Mouse (Mus musculus) midbrain, embryonic 16.5 days (tissue): ENCODE measurements at regions not wholly inside any gene's neighbourhood (a gene's known extent, or its start where the extent isn't known, plus 50 kb on each side); places are given as distances from the start of the nearest gene placed in this dataset.

Experiments used
- ATAC-seq: fragments of 200-750 bp; cut with Nextera tagmentation; 2 replicates; pipeline ENCODE4 v1.8.0; 2017; ENCODE audit warnings: moderate TSS enrichment
- H3K27ac ChIP-seq: fragments of 300-500 bp; sonication (generic); 2 replicates; pipeline ENCODE4 v1.5.1; 2014; ENCODE audit warnings: mild to moderate bottlenecking, low read length, mixed read lengths
- H3K27me3 ChIP-seq: fragments of 300-500 bp; sonication (generic); 2 replicates; pipeline ENCODE4 v1.6.1; 2014; ENCODE audit warnings: low read depth, low read length, mixed read lengths; ENCODE audit not compliant: control insufficient read depth, insufficient read depth
- H3K36me3 ChIP-seq: fragments of 300-500 bp; sonication (generic); 2 replicates; pipeline ENCODE4 v1.6.1; 2014; ENCODE audit warnings: mild to moderate bottlenecking, low read length, moderate library complexity, mixed read lengths; ENCODE audit not compliant: control insufficient read depth, insufficient read depth
- H3K4me1 ChIP-seq: fragments of 300-500 bp; sonication (generic); 2 replicates; pipeline ENCODE4 v1.6.1; 2014; ENCODE audit warnings: mild to moderate bottlenecking, low read length, mixed read lengths; ENCODE audit not compliant: control insufficient read depth, insufficient read depth
- H3K4me2 ChIP-seq: fragments of 300-500 bp; sonication (generic); 2 replicates; pipeline ENCODE4 v1.6.1; 2014; ENCODE audit warnings: mild to moderate bottlenecking, low read length, mixed read lengths
- H3K4me3 ChIP-seq: fragments of 300-500 bp; sonication (generic); 2 replicates; pipeline ENCODE4 v1.5.1; 2014; ENCODE audit warnings: low read depth, mild to moderate bottlenecking, low read length, moderate library complexity, mixed read lengths
- H3K9ac ChIP-seq: fragments of 300-500 bp; sonication (generic); 2 replicates; pipeline ENCODE4 v1.6.1; 2014; ENCODE audit warnings: low read depth, low read length, mixed read lengths
- H3K9me3 ChIP-seq: fragments of 300-500 bp; sonication (generic); replicated peaks from 2 replicates; pipeline ENCODE4 v1.6.1; 2014; ENCODE audit warnings: mild to moderate bottlenecking, low read length, mixed read lengths; ENCODE audit not compliant: control insufficient read depth, poor library complexity, severe bottlenecking
- WGBS: fragments of 180-500 bp; shearing (Covaris S2); extraction: QIAGEN DNeasy Blood & Tissue Kit; methylation state at CpG from one replicate; pipeline ENCODE4 v1.1.7; 2014; 5-methylcytosine and 5-hydroxymethylcytosine counted together

DNA sequence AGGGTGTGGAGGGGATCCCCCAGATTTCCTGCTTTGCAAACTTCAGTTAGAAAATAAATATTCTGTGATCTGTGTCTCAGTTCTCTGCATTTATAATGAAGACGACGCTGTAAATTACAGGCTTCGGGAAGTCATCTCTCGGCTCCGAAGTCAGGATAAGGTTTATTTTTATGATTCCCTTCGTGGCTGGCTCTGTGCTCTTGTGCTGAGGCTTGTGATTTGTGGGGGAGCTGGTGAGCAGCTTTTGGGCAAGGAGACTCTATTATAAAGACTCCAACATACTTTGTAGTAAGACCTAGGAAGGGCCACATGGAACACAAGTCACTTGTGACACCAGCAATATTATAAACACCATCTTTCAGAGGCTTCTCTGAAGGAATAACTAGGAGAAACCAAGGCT, 146.0 kb downstream of the Kcnk1 start:
- whole genome bisulfite sequencing: 91% methylated on average over 6 of the region's 6 CpGs
- no peaks in the 10 kb centered on the region for H3K36me3 ChIP-seq
- no peak overlapping the region for H3K4me3 ChIP-seq
- peaks cover 5% of the 10 kb centered on the region; the same call in 1 of the 2 replicates for H3K4me1 ChIP-seq
- H3K27ac ChIP-seq: no peak overlapping the region
- H3K27me3 ChIP-seq: peaks cover 3% of the 10 kb centered on the region
- no peak overlapping the region for H3K4me2 ChIP-seq
- H3K9ac ChIP-seq: no peak overlapping the region
- no peak for ATAC-seq
- no peaks in the 10 kb centered on the region for H3K9me3 ChIP-seq

DNA sequence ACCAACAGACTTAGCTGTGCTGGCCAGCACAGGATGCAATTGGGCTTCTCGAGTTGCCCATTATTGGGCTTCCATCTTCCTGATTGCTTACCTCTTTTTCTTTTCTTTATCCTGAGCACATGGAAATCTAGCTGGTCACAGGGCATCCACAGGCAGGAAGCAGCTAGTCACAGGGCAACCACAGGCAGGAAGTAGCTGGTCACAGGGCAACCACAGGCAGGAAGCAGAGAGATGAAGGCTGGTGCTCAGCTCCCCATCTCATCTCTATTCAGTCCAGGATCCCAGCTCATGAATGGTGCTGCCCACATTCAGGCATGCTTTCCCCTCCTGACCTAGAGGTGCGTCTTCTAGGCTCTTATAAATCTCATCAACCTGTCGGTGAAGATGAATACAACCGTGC, 146.8 kb upstream of the Slc35f3 start:
- no peaks in the 10 kb centered on the region for H3K9me3 ChIP-seq
- no peak overlapping the region for H3K4me2 ChIP-seq
- ATAC-seq: no peak
- H3K4me1 ChIP-seq: 0 out of 2 replicates have a peak, but pooled peaks cover 2% of the 10 kb centered on the region
- WGBS: 81% methylated on average over 4 of the region's 4 CpGs
- no peaks in the 10 kb centered on the region for H3K36me3 ChIP-seq
- no peak overlapping the region for H3K9ac ChIP-seq
- H3K27ac ChIP-seq: no peak overlapping the region
- H3K27me3 ChIP-seq: no peaks in the 10 kb centered on the region
- H3K4me3 ChIP-seq: no peak overlapping the region

DNA sequence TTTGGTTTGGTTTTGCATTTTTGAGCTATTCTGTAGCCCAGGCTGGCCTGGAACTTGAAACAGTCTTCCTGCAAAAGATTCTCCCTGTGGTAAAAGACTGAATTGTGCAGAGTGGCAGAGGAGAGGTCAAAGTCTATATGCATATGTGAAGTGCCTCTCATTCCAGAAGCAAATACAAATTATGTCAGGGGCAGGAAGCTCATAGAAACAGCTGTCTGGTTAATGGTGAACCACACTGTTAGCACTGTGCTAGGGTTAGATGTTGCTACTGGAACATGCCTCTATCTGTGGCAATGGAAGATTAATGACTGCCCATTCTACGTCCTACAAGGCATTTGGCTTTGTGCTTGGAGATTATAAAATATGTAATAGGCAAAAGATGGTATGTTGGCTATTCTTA, 144.4 kb upstream of the Slc35f3 start:
- Histone ChIP-seq H3K27me3 (no peaks in the 10 kb centered on the region), H3K9me3 (no peaks in the 10 kb centered on the region), H3K4me2 (no peak overlapping the region), H3K27ac (no peak overlapping the region), H3K4me3 (no peak overlapping the region), H3K36me3 (no peaks in the 10 kb centered on the region), H3K9ac (no peak overlapping the region), H3K4me1 (0 out of 2 replicates have a peak, but pooled peaks cover 2% of the 10 kb centered on the region)
- no peak for ATAC-seq
- WGBS: 70% methylated on average over 1 of the region's 1 CpGs

DNA sequence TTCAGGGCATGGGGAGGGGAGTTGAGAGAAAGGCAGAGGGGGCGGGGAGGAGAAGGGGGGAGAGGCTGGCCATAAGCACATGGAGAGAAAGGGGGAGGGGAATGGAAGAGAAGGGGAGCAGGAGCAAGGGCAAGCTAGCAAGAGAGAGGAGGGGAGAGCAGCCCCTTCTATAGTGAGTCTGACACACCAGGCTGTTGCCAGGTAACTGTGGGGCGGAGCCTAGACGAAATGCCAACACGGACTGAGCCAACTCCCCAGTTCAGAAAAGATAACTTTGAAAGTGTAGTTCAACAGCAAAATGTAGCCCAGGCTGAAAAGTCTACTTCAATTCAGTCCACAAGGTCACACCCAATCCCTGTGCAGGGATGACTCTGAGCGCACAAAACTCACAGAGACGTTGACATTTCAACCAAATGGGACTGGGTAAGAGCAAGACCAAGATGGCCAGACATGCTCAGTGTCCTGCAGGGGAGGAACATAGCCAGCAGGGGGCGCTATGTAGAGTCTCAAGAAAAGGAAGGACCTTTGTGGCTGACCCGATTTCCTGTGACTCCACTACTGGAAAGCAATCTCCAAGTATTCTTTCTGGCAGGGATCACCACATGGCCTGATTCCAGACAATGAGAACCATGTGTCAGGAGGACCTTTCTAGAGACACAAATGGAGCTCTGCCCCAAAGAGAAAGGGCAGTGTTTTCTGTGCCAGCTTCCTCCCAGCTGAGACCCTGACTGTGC, 140.7 kb upstream of the Slc35f3 start:
- H3K4me2 ChIP-seq: no peak overlapping the region
- H3K9ac ChIP-seq: no peak overlapping the region
- H3K27ac ChIP-seq: no peak overlapping the region
- no peak for ATAC-seq
- no peak overlapping the region for H3K4me3 ChIP-seq
- WGBS: 65% methylated on average over 8 of the region's 8 CpGs
- H3K9me3 ChIP-seq: no peaks in the 10 kb centered on the region
- peaks cover 12% of the 10 kb centered on the region for H3K4me1 ChIP-seq
- no peaks in the 10 kb centered on the region for H3K27me3 ChIP-seq
- no peaks in the 10 kb centered on the region for H3K36me3 ChIP-seq

DNA sequence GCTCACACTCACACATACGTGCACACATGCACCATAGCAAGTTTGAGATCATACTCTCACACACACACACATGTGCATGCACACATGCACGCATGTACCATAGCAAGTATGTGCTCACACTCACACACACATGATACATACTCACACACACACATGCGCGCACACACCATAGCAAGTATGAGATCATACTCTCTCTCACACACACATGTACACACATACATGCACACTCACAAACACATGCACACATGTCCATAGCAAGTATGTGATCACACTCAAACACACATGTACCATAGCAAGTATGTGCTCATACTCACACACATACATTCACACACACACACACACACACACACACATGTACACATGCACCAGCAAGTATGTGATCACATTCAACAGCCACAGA, 138.9 kb upstream of the Slc35f3 start:
- H3K27ac ChIP-seq: no peak overlapping the region; the same call in 1 of the 2 replicates
- no peak overlapping the region for H3K4me2 ChIP-seq
- 97% methylated on average over 4 of the region's 4 CpGs for WGBS
- H3K9ac ChIP-seq: no peak overlapping the region
- H3K4me3 ChIP-seq: no peak overlapping the region
- H3K4me1 ChIP-seq: peaks cover 17% of the 10 kb centered on the region
- H3K36me3 ChIP-seq: no peaks in the 10 kb centered on the region
- no peaks in the 10 kb centered on the region for H3K9me3 ChIP-seq
- H3K27me3 ChIP-seq: no peaks in the 10 kb centered on the region
- ATAC-seq: no peak

DNA sequence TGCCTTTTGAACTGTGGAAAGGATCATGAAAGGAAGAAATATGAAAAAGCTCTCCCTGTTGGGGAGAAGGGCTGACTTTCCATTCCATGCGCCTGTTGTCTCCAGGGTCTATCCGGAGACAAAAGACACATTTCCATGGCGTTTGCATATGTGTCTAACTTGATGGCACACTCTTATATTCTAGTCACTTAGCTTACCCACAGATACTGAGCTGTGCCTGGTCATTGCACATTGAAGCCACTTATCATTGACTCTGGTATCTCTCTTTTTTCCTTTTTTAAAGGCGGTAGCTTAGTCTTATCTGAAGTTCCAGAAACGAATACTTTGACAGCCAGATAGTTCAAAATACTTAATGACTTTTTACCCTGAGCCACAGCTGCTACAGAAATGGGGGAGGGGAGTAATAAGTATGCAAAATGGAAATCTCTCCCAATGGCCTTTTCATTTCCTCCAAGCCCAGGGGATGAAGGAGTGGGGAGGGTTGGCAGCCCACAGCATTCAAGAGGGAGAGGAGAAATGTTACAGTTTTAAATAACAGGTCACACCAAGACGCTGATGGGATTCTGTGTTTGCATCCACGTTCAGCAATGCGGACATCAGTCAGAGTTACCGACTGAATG, 137.9 kb upstream of the Slc35f3 start:
- ATAC-seq: no peak
- Histone ChIP-seq H3K27me3 (no peaks in the 10 kb centered on the region), H3K9me3 (no peaks in the 10 kb centered on the region), H3K4me1 (peaks cover 17% of the 10 kb centered on the region), H3K36me3 (no peaks in the 10 kb centered on the region), H3K27ac (no peak overlapping the region; the same call in 1 of the 2 replicates), H3K4me2 (no peak overlapping the region), H3K9ac (no peak overlapping the region), H3K4me3 (no peak overlapping the region)
- WGBS: 39% methylated on average over 9 of the region's 9 CpGs

DNA sequence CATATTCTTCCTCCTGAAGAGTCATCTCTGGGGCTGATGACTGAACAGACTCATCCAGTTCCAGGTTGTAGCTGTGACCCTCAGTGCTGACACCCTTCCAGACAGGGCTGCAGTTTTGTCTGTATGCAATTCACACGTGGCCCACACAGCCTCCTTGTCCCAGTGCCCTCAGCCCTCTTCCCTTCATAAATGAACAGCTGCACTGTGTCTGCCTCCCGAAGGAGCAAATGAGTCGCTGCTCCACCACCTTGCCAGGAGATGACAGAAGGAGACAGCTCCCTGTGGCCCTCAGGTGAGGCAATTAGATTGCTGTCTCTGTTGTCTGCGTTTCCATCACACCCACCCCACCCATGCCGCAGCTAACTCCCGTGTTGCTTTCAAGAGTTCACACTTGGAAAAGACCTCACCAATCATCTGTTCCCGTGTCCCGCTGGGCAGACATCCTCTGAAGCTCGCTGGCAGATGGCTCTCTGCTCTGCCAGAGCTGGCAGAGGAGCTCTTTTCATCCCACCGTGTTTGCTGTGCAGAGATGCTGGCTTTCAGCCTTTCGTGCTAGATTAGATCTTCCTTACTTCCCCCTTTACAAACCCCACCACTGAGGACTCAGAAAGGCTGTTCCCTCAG, 135.5 kb upstream of the Slc35f3 start:
- Histone ChIP-seq H3K27me3 (no peaks in the 10 kb centered on the region), H3K4me1 (peaks cover 17% of the 10 kb centered on the region), H3K9ac (no peak overlapping the region), H3K4me3 (no peak overlapping the region), H3K36me3 (no peaks in the 10 kb centered on the region), H3K27ac (peak overlapping the region; percentile 51), H3K9me3 (no peaks in the 10 kb centered on the region), H3K4me2 (no peak overlapping the region)
- ATAC-seq: peak; percentile 44; the same call in 1 of the 2 replicates
- 36% methylated on average over 11 of the region's 11 CpGs for WGBS

DNA sequence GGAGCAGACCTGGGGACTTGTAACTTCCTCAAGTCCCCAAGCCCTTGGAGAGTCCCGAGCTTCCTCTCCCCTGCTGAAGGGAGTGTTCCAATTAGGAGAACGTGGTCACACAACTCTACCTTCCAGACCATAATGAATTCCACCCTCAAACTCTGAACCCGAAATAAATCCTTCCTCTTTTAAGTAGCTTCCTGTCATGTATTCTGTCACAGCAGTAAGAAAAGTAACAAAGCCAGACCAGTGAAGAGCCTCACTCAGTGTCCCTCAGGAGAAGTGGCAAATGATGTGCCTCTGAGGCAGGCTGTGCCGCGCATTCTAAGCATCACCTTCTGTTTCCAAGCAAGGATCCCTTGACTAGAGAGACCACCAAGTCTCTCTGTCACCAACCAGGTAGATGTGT, 134.4 kb upstream of the Slc35f3 start:
- H3K4me1 ChIP-seq: peaks cover 17% of the 10 kb centered on the region
- H3K27ac ChIP-seq: no peak overlapping the region

More for the DNA sequence above, 134.4 kb upstream of the Slc35f3 start:
- no peak overlapping the region for H3K4me2 ChIP-seq
- H3K9me3 ChIP-seq: peaks cover 5% of the 10 kb centered on the region; the same call in 1 of the 2 replicates
- no peaks in the 10 kb centered on the region for H3K36me3 ChIP-seq
- H3K27me3 ChIP-seq: no peaks in the 10 kb centered on the region
- 70% methylated on average over 5 of the region's 5 CpGs for WGBS
- H3K4me3 ChIP-seq: no peak overlapping the region
- H3K9ac ChIP-seq: no peak overlapping the region
- ATAC-seq: no peak
